Mouse (Mus musculus) cerebellum, adult 2 months (tissue): ENCODE results near the gene 5730455P16Rik.

ENCODE experiments used
- CTCF ChIP-seq: fragments of 200-500 bp; IDR thresholded peaks from 2 replicates; pipeline ENCODE4 v1.5.1; 2011; ENCODE audit warnings: low read depth, mild to moderate bottlenecking, control low read depth, low read length, moderate library complexity, borderline replicate concordance; ENCODE audit not compliant: insufficient read depth
- POLR2A ChIP-seq: fragments of 200-500 bp; IDR thresholded peaks from 2 replicates; pipeline ENCODE4 v1.6.1; 2011; ENCODE audit warnings: low read length, control low read depth, borderline replicate concordance; ENCODE audit not compliant: insufficient read depth

- no peak for TF ChIP-seq CTCF
- TF ChIP-seq POLR2A, result no peak
Observed at GRCm38 (mm10) chr11:80384461-80384860, 6.6 kb upstream of the 5730455P16Rik start.
